ENCODE assay signal across 8 mouse cellular contexts in the genomic region with DNA sequence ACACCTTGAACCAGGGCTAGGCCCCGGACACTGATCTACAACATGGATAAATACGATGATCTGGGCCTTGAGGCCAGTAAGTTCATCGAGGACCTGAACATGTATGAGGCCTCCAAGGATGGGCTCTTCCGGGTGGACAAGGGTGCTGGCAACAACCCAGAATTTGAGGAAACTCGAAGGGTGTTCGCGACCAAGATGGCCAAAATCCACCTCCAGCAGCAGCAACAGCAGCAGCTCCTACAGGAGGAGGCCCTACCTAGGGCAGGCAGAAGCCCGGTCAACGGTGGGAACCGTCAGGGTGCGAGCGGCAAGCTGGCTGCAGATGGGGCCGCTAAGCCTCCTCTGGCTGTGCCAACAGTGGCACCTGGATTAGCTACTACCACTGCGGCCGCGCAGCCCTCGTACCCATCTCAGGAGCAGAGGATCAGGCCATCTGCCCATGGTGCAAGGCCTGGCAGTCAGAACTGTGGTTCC. TPM values are rescaled to one million over a fixed set of nuclear protein-coding genes. Genes with fewer than 3 reads are reported as not detected.
DNase-seq lines count a peak whose midpoint lies in the region; ATAC-seq and TF ChIP-seq lines count a peak whose summit lies in the region.

No protein-coding gene starts in this region.

- peak overlapping the region; percentile 89 for H3K9ac ChIP-seq in heart, embryonic 16.5 days (ENCODE audit: low read length)
- peak overlapping the region; percentile 74 for H3K9ac ChIP-seq in limb, embryonic 14.5 days (ENCODE audit: low read depth, low read length, severe bottlenecking)

- peaks cover 53% of the 10 kb centered on the region for H3K79me2 ChIP-seq in myocyte (ENCODE audit: control insufficient read depth, insufficient read depth)

- no peaks in the 10 kb centered on the region for H3K9me3 ChIP-seq in heart, embryonic 16.5 days (replicated peaks; ENCODE audit: control insufficient read depth, low read length)
- H3K9me3 ChIP-seq in limb, embryonic 14.5 days (ENCODE audit: control insufficient read depth, low read length): no peaks in the 10 kb centered on the region

- 9% methylated on average over 17 of the region's 17 CpGs for WGBS in heart, embryonic 16.5 days
- WGBS in limb, embryonic 14.5 days: 18% methylated on average over 17 of the region's 17 CpGs

- intact Hi-C loops in left cerebral cortex, postnatal 25 days (cut with DNase I): loop anchor here (2.0 kb wide), 1 partner anchor 26 kb away; no protein-coding TSS in a partner anchor

- peak overlapping the region; percentile 3 for H3ac ChIP-seq in myocyte (ENCODE audit: control insufficient read depth, insufficient read length)

- TF ChIP-seq POLR2A in bone marrow macrophage, adult 2 months (IDR thresholded peaks at IDR 0.05; ENCODE audit: borderline replicate concordance, low read depth, low read length): no peak
- TF ChIP-seq POLR2A in limb, embryonic 14.5 days (IDR thresholded peaks at IDR 0.05; ENCODE audit: borderline replicate concordance, extremely low read depth, insufficient read depth, insufficient read length): no peak
- TF ChIP-seq POLR2A in myocyte (IDR thresholded peaks at IDR 0.05; ENCODE audit: insufficient read length, low read depth): peak; percentile 18

- ATAC-seq in heart, embryonic 16.5 days (replicated peaks; ENCODE audit: extremely low read depth, insufficient read depth, low FRiP score): no peak; the same call in 1 of the 2 replicates
- ATAC-seq in limb, embryonic 14.5 days (ENCODE audit: low FRiP score, low read depth): no peak

- TF ChIP-seq CTCF in bone marrow macrophage, adult 2 months (IDR thresholded peaks at IDR 0.05; ENCODE audit: low read depth, low read length): no peak

- peak overlapping the region; percentile 73 for H3K4me3 ChIP-seq in bone marrow macrophage, adult 2 months (ENCODE audit: insufficient read depth, low read length)
- peak overlapping the region; percentile 74 for H3K4me3 ChIP-seq in heart, embryonic 16.5 days (ENCODE audit: low read length)
- peak overlapping the region; percentile 71 for H3K4me3 ChIP-seq in limb, embryonic 14.5 days (replicated peaks; ENCODE audit: low read length)
- H3K4me3 ChIP-seq in myocyte: peak overlapping the region; percentile 81

- peaks cover 4% of the 10 kb centered on the region for H3K36me3 ChIP-seq in heart, embryonic 16.5 days (ENCODE audit: control insufficient read depth, insufficient read depth)
- peaks cover 18% of the 10 kb centered on the region for H3K36me3 ChIP-seq in limb, embryonic 14.5 days (ENCODE audit: control insufficient read depth, insufficient read depth, low read length)
- H3K36me3 ChIP-seq in myocyte (ENCODE audit: control insufficient read depth, insufficient read depth): no peaks in the 10 kb centered on the region

- H3K4me1 ChIP-seq in bone marrow macrophage, adult 2 months (ENCODE audit: control insufficient read depth, insufficient read depth, low read length): peaks cover 56% of the 10 kb centered on the region
- peaks cover 62% of the 10 kb centered on the region for H3K4me1 ChIP-seq in heart, embryonic 16.5 days (ENCODE audit: control insufficient read depth, insufficient read depth, low read length)
- peaks cover 50% of the 10 kb centered on the region for H3K4me1 ChIP-seq in limb, embryonic 14.5 days (ENCODE audit: control insufficient read depth, insufficient read depth, low read length)

- H3K27me3 ChIP-seq in heart, embryonic 16.5 days (ENCODE audit: control insufficient read depth, insufficient read depth, low read length): no peaks in the 10 kb centered on the region
- H3K27me3 ChIP-seq in limb, embryonic 14.5 days (ENCODE audit: control insufficient read depth, insufficient read depth, low read length): no peaks in the 10 kb centered on the region
- H3K27me3 ChIP-seq in myocyte (ENCODE audit: control insufficient read depth, insufficient read depth, insufficient read length): no peaks in the 10 kb centered on the region

- H3K27ac ChIP-seq in bone marrow macrophage, adult 2 months (ENCODE audit: insufficient read depth, low read depth, low read length): peak overlapping the region; percentile 72
- peak overlapping the region; percentile 93 for H3K27ac ChIP-seq in heart, embryonic 16.5 days (ENCODE audit: low read length)
- H3K27ac ChIP-seq in limb, embryonic 14.5 days (replicated peaks; ENCODE audit: low read depth, low read length): peak overlapping the region; percentile 76

- DNase-seq in embryo, embryonic 11 days: peak; percentile 20
- DNase-seq in embryo, embryonic 9.5 days (ENCODE audit: extremely low spot score): no peak
- no peak for DNase-seq in limb, embryonic 14.5 days (ENCODE audit: low spot score)
- DNase-seq in thymus, postnatal 4 days: peak; percentile 47
- DNase-seq in left cerebral cortex, postnatal 25 days (ENCODE audit: low spot score in 2 of 2): no peak

- H3K4me2 ChIP-seq in heart, embryonic 16.5 days (ENCODE audit: low read depth, low read length): peak overlapping the region; percentile 96
- H3K4me2 ChIP-seq in limb, embryonic 14.5 days (replicated peaks; ENCODE audit: low read depth, low read length, severe bottlenecking): peak overlapping the region; percentile 79
- H3K4me2 ChIP-seq in myocyte (ENCODE audit: low read depth): peak overlapping the region; percentile 97

TF ChIP-seq in myocyte, 11 proteins besides CTCF, POLR2A, EP300 and RAD21:
- no peak for TF ChIP-seq E2F4 (IDR thresholded peaks at IDR 0.05; ENCODE audit: insufficient read depth)
- TF ChIP-seq CEBPB (IDR thresholded peaks at IDR 0.05; ENCODE audit: insufficient read depth, poor library complexity, severe bottlenecking): no peak
- TF ChIP-seq MAX (IDR thresholded peaks at IDR 0.05; ENCODE audit: low read depth): no peak
- TF ChIP-seq SRF (IDR thresholded peaks at IDR 0.05; ENCODE audit: control insufficient read depth, insufficient read length, low read depth): no peak
- TF ChIP-seq REST (IDR thresholded peaks at IDR 0.05; ENCODE audit: insufficient read depth, insufficient read length): no peak
- TF ChIP-seq POLR2AphosphoS2 (IDR thresholded peaks at IDR 0.05; ENCODE audit: insufficient read length, low read depth): no peak
- no peak for TF ChIP-seq USF1 (IDR thresholded peaks at IDR 0.05; ENCODE audit: low read depth)

RNA-seq across cellular contexts. Expression of a gene that starts 0.7 kb away (rescaled TPM):
- polyA plus RNA-seq in bone marrow macrophage, adult 2 months (2012; ENCODE audit: insufficient read depth, insufficient read length, missing spikeins): 35.2 and 36.1 TPM in 2 replicates
- 56.6 and 62.4 TPM in 2 replicates for polyA plus RNA-seq in heart, embryonic 16.5 days (2015; fragmentation: Nextera tagmentation; extraction: Ambion mirVana)
- polyA plus RNA-seq in limb, embryonic 14.5 days (2012; rRNA removed): 32.5 and 41.1 TPM in 2 replicates
- 58.4 and 63.1 TPM in 2 replicates for polyA plus RNA-seq in limb, embryonic 14.5 days (2014; fragmentation: Nextera tagmentation; extraction: Ambion mirVana)
- 23.5 TPM for polyA plus RNA-seq in myocyte (2012; fragmentation: generic; extraction: Trizol)
- total RNA-seq in left cerebral cortex, postnatal 25 days (2021): 1 to 10 TPM; 6.1 to 7.2 TPM

RNA-seq across cellular contexts. Expression of a gene that starts 50.3 kb away (rescaled TPM):
- polyA plus RNA-seq in bone marrow macrophage, adult 2 months (2012; ENCODE audit: insufficient read depth, insufficient read length, missing spikeins): 34.8 and 37.9 TPM in 2 replicates
- 48.0 and 51.6 TPM in 2 replicates for polyA plus RNA-seq in heart, embryonic 16.5 days (2015; fragmentation: Nextera tagmentation; extraction: Ambion mirVana)
- 23.5 and 25.2 TPM in 2 replicates for polyA plus RNA-seq in limb, embryonic 14.5 days (2012; rRNA removed)
- 49.6 and 50.2 TPM in 2 replicates for polyA plus RNA-seq in limb, embryonic 14.5 days (2014; fragmentation: Nextera tagmentation; extraction: Ambion mirVana)
- 11.0 TPM for polyA plus RNA-seq in myocyte (2012; fragmentation: generic; extraction: Trizol)
- 10 to 100 TPM; 59.5 to 61.9 TPM for total RNA-seq in left cerebral cortex, postnatal 25 days (2021)

Comparison
In these comparisons a context has a peak if more than half of its experiments do, and no peak if none do; other contexts are left out.
1. DNase-seq: peak in embryo, embryonic 11 days (single experiment) and thymus, postnatal 4 days (single experiment); none in embryo, embryonic 9.5 days (single experiment), limb, embryonic 14.5 days (single experiment) and left cerebral cortex, postnatal 25 days (0 of 2).
2. Peak in every context shown above with its lines, with median percentiles within 50 percentile points of each other: H3K27ac ChIP-seq, H3K4me3 ChIP-seq and H3K4me2 ChIP-seq.